Mouse (Mus musculus): ENCODE measurements at regions not wholly inside any gene's neighbourhood (a gene's known extent, or its start where the extent isn't known, plus 50 kb on each side); places are given as distances from the start of the nearest gene placed in this dataset.

- DNase-seq (ENCODE audit: inconsistent ontology term): no peak
These were observed 79.4 kb upstream of the Tspan5 start for GRCm38 (mm10) chr3:138662625-138663024.

DNA sequence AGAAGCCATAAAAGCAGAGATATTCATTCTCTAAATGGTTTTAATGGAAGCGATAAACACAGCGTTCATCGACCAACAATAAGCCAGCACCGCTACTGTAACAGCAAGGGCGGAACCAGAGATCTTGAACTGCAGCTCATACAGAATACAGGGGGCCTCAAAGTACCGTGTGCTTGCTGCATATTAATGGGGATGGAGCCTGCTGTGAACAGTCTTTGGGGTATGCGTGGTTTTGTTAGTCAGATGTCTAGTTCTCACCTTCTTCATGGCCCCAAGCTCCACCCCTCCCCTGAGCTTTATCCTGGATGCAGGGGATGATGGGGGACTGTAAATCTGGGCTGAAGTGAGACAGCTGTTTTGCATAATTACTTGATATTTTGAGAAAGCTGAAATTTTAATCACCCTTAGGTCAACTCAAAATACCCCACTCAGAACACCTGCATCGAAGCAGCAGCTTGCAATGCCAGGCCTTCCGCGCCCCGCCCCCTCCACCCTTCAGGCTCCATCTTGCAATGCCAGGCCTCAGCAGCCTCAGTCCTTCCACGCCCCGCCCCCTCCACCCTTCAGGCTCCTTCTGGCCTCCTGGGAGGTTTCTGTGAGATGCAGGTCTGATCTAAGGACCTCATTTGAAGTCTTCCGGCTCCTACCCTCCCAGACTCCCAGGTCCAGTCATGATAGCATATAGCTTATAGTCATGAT is 73.5 kb upstream of the Tspan5 start:
- DNase-seq (ENCODE audit: inconsistent ontology term): no peak

- DNase-seq (ENCODE audit: inconsistent ontology term): no peak
These were observed 66.1 kb upstream of the Tspan5 start for GRCm38 (mm10) chr3:138675881-138676280.

- DNase-seq (ENCODE audit: inconsistent ontology term): peak; percentile 36
These were observed 63.6 kb upstream of the Tspan5 start for GRCm38 (mm10) chr3:138678351-138678750.

DNA sequence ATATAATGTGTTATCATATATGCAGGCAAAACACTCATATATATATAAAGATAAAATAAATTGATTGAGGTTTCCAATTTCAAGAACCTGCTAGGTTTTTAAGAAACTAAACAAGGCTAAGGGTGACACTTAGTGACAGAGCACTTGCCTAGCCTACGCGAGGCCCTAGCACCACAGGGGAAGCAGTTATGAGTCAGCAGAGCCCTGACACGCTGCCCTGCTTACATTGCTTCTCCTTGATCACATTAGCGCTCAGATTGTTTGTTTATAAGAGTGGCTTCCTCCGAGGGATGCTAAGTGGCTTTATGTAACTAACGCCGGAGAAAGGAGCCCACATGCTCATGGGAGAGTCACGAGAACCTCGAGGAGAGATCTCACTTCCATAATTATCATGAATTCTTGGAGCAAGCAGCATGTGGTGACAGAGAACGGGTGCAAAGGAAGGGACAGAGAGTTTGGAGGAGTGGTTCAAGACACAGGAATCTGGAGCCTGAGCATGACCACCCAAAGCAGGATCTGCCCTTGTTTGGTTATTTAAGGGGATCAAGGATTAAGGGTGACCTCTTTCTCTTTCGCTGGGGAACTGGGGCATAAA is 55.3 kb upstream of the Tspan5 start:
- peak; percentile 68 for DNase-seq (ENCODE audit: inconsistent ontology term)

- DNase-seq (ENCODE audit: inconsistent ontology term): no peak
These were observed 53.4 kb upstream of the Tspan5 start for GRCm38 (mm10) chr3:138688606-138689005.
